Mouse (Mus musculus): Measurements from ENCODE around the gene Rnft1.

DNA sequence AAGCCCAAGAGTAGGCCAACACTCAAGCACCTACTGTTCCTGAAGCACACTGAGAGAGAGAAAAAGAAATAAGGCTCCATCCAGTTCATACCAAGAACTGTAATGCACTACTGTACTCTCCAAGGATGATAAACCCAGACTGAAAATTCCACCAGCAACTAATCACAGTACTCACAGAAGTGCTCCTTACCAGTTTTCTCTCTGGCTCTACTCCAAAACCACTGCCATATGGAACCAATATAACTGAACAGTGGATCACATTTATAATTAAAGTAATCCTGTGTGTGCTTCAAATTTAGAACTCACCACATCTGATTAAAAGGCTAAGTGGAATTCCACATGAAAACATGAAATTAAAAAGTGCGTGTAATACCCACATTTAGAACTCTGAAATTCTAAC lies 58.4 kb downstream of the Rnft1 start:
- TF ChIP-seq CTCF (IDR thresholded peaks at IDR 0.05; ENCODE audit: borderline replicate concordance, control insufficient read depth, extremely low read depth, insufficient read depth, low read length, poor library complexity) (no peak), POLR2A (IDR thresholded peaks at IDR 0.05; ENCODE audit: control insufficient read depth, extremely low read depth, insufficient read depth, low read length, poor library complexity) (no peak)

Data from thymus, adult 2 months (tissue).